ENCODE assay signal across 10 mouse cellular contexts in genomic region chr4:47947869-47948573, GRCm38 (mm10).
DNase-seq lines count a peak whose midpoint lies in the region; ATAC-seq and TF ChIP-seq lines count a peak whose summit lies in the region.
"Had no signal": no experiment of that assay in that cellular context is flagged by ENCODE, and none has a peak within 500 bp of the region (broad histone marks: within the 10 kb centered on the region; RNA-seq: fewer than 3 reads in every experiment).

No protein-coding gene starts in this region.

- WGBS in forebrain, embryonic 15.5 days: 46% methylated on average over 16 of the region's 16 CpGs
- WGBS in forebrain, embryonic 12.5 days: 70% methylated on average over 16 of the region's 16 CpGs
- WGBS in liver, embryonic 11.5 days: 75% methylated on average over 16 of the region's 16 CpGs

- 0 out of 2 replicates have a peak, but pooled peaks have one; percentile 41 for ATAC-seq in forebrain, embryonic 15.5 days (replicated peaks)
- no peak for ATAC-seq in forebrain, embryonic 12.5 days (ENCODE audit: low FRiP score)
- ATAC-seq in Patski: peak; percentile 51
- no peak for ATAC-seq in liver, embryonic 11.5 days (replicated peaks; ENCODE audit: low FRiP score)

- no peaks in the 10 kb centered on the region for H3K9me3 ChIP-seq in forebrain, embryonic 15.5 days
- no peaks in the 10 kb centered on the region for H3K9me3 ChIP-seq in forebrain, embryonic 12.5 days
- H3K9me3 ChIP-seq in liver, embryonic 11.5 days (ENCODE audit: control insufficient read depth, low read length): no peaks in the 10 kb centered on the region
- H3K9me3 ChIP-seq: embryonic facial prominence, embryonic 13.5 days; limb, embryonic 15.5 days had no signal

- POLR2A ChIA-PET in Patski (lab: Charles Lee): no interaction called here

- H3K4me3 ChIP-seq in forebrain, embryonic 15.5 days: no peak overlapping the region
- H3K4me3 ChIP-seq in forebrain, embryonic 12.5 days (replicated peaks): no peak overlapping the region
- H3K4me3 ChIP-seq in liver, embryonic 11.5 days (ENCODE audit: low read depth, low read length): no peak overlapping the region
- H3K4me3 ChIP-seq: embryonic facial prominence, embryonic 13.5 days; limb, embryonic 15.5 days had no signal

- TF ChIP-seq CTCF in Patski (IDR thresholded peaks at IDR 0.05): no peak

- in situ Hi-C loops in Patski (cut with MboI; ENCODE audit: low pct_unique_long_range_greater_than_20kb): no loop called here

- H3K27ac ChIP-seq in forebrain, embryonic 15.5 days (replicated peaks): 0 out of 2 replicates have a peak overlapping the region, but pooled peaks have one; percentile 23
- H3K27ac ChIP-seq in forebrain, embryonic 12.5 days: no peak overlapping the region
- no peak overlapping the region for H3K27ac ChIP-seq in liver, embryonic 11.5 days (ENCODE audit: low read depth, low read length)
- H3K27ac ChIP-seq: embryonic facial prominence, embryonic 13.5 days; limb, embryonic 15.5 days had no signal

- H3K27me3 ChIP-seq in forebrain, embryonic 15.5 days: no peaks in the 10 kb centered on the region
- H3K27me3 ChIP-seq in forebrain, embryonic 12.5 days: no peaks in the 10 kb centered on the region
- peaks cover 12% of the 10 kb centered on the region for H3K27me3 ChIP-seq in Patski
- H3K27me3 ChIP-seq in liver, embryonic 11.5 days (replicated peaks; ENCODE audit: control insufficient read depth, insufficient read depth, low read length): no peaks in the 10 kb centered on the region
- H3K27me3 ChIP-seq: embryonic facial prominence, embryonic 13.5 days; limb, embryonic 15.5 days had no signal

- DNase-seq in Patski (ENCODE audit: low read depth, low spot score): no peak
- DNase-seq in heart, adult 8-10 months (ENCODE audit: low spot score): peak; percentile 77
- peak; percentile 25 to 41 for DNase-seq in kidney, postnatal 4 days
- no peak for DNase-seq in thymus, postnatal 36 days
- DNase-seq in embryo, embryonic 11 days: no peak
- DNase-seq in liver, embryonic 11.5 days (ENCODE audit: low spot score): no peak

- H3K4me1 ChIP-seq in forebrain, embryonic 15.5 days: peaks cover 10% of the 10 kb centered on the region
- 0 out of 2 replicates have a peak, but pooled peaks cover 5% of the 10 kb centered on the region for H3K4me1 ChIP-seq in forebrain, embryonic 12.5 days
- H3K4me1 ChIP-seq in liver, embryonic 11.5 days (replicated peaks; ENCODE audit: control insufficient read depth, insufficient read depth, low read length): no peaks in the 10 kb centered on the region

- no peak overlapping the region for H3K9ac ChIP-seq in forebrain, embryonic 15.5 days (replicated peaks)
- no peak overlapping the region for H3K9ac ChIP-seq in forebrain, embryonic 12.5 days
- no peak overlapping the region for H3K9ac ChIP-seq in liver, embryonic 11.5 days (ENCODE audit: low read depth, low read length)
- H3K9ac ChIP-seq: embryonic facial prominence, embryonic 13.5 days; limb, embryonic 15.5 days had no signal

- peak overlapping the region; percentile 6; the same call in 1 of the 2 replicates for H3K4me2 ChIP-seq in forebrain, embryonic 15.5 days (replicated peaks)
- H3K4me2 ChIP-seq in forebrain, embryonic 12.5 days: no peak overlapping the region
- H3K4me2 ChIP-seq in liver, embryonic 11.5 days: no peak overlapping the region
- H3K4me2 ChIP-seq: embryonic facial prominence, embryonic 13.5 days; limb, embryonic 15.5 days had no signal

- CTCF ChIA-PET in Patski (lab: Charles Lee): no interaction called here

- H3K36me3 ChIP-seq in forebrain, embryonic 15.5 days: no peaks in the 10 kb centered on the region
- H3K36me3 ChIP-seq in forebrain, embryonic 12.5 days (replicated peaks): no peaks in the 10 kb centered on the region
- H3K36me3 ChIP-seq in liver, embryonic 11.5 days (ENCODE audit: control insufficient read depth, insufficient read depth, low read length): no peaks in the 10 kb centered on the region
- H3K36me3 ChIP-seq: embryonic facial prominence, embryonic 13.5 days; limb, embryonic 15.5 days had no signal

Comparison
In these comparisons a context has a peak if more than half of its experiments do, and no peak if none do; other contexts are left out.
1. ATAC-seq: peak in forebrain, embryonic 15.5 days (single experiment) and Patski (single experiment); none in forebrain, embryonic 12.5 days (single experiment) and liver, embryonic 11.5 days (single experiment).
2. DNase-seq: peak in heart, adult 8-10 months (single experiment) and kidney, postnatal 4 days (2 of 2); none in Patski (single experiment), thymus, postnatal 36 days (0 of 2), embryo, embryonic 11 days (single experiment) and liver, embryonic 11.5 days (single experiment).